Mouse (Mus musculus): Measurements from ENCODE around the gene Tpgs1. TPM values are rescaled to one million over a fixed set of nuclear protein-coding genes. Genes with fewer than 3 reads are reported as not detected.

Tpgs1 gene
- polyA plus RNA-seq, 1 experiment from 2014 or later, result 53.2 TPM

DNA sequence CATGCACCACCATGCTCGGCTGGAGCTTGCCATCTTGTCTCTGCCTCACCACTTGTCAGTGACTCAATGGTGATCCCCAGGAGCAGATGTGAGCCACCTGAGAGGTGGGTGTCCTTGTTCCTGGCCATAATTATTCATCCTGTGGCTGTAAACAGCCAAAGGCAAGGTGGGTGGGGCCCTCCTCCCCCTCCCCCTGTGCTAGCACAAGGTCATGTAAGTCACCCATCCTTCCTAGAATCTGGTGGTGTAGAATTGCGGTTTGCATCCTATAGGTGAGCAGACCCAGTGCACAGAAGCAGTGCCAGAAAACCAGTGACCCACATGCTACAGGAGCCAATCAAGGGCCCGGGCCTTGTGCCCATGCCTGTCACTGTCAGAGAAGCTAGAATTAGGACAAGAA, 3.9 kb downstream of the Tpgs1 start:
- no peaks in the 10 kb centered on the region for H3K9me3 ChIP-seq (replicated peaks; ENCODE audit: control insufficient read depth, low read length)
- H3K4me2 ChIP-seq (ENCODE audit: low read depth, low read length), result no peak overlapping the region
- 86% methylated on average over 3 of the region's 3 CpGs for WGBS
- peaks cover 13% of the 10 kb centered on the region for H3K4me1 ChIP-seq (ENCODE audit: control insufficient read depth, insufficient read depth, low read length)
- H3K9ac ChIP-seq (ENCODE audit: low read length), result no peak overlapping the region
- ATAC-seq (ENCODE audit: insufficient read depth, low FRiP score), result no peak
- H3K4me3 ChIP-seq (replicated peaks; ENCODE audit: low read length), result no peak overlapping the region
- H3K36me3 ChIP-seq (ENCODE audit: control insufficient read depth, insufficient read depth, low read length), result no peaks in the 10 kb centered on the region
- no peak overlapping the region for H3K27ac ChIP-seq (ENCODE audit: low read length)
- H3K27me3 ChIP-seq (ENCODE audit: control insufficient read depth, insufficient read depth, low read length), result no peaks in the 10 kb centered on the region

DNA sequence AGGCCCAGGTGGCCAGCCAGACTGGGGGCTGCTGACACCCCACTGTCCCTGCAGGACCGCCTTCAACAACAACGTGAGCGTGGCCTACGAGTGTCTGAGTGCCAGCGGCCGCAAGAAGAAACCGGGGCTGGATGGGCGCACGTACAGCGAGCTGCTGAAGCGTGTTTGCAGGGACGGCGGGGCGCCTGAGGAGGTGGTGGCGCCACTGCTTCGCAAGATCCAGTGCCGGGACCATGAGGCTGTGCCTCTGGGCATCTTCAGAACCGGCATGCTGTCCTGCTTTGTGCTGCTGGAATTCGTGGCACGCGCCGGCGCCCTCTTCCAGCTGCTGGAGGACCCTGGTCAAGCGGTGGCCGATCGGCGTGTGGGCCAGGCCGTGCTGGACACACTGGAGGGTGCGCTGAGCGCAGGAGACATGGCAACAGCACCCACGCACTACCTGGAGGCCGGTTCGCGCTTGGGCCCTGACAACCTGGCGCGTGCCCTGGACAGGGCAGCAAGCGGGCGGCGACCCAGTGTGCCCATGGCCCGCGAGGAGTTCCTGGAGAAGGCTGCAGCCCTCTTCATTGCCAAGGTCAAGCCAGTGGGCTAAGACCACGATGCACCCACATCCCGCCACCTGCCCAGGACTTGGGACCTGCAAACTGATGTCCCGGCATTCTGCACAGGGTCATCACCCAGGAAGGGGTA, 6.3 kb downstream of the Tpgs1 start:
- Histone ChIP-seq H3K27me3 (ENCODE audit: control insufficient read depth, insufficient read depth, low read length) (no peaks in the 10 kb centered on the region), H3K9me3 (replicated peaks; ENCODE audit: control insufficient read depth, low read length) (no peaks in the 10 kb centered on the region), H3K27ac (ENCODE audit: low read length) (no peak overlapping the region), H3K4me2 (ENCODE audit: low read depth, low read length) (no peak overlapping the region), H3K4me1 (ENCODE audit: control insufficient read depth, insufficient read depth, low read length) (peaks cover 6% of the 10 kb centered on the region), H3K4me3 (replicated peaks; ENCODE audit: low read length) (no peak overlapping the region), H3K9ac (ENCODE audit: low read length) (no peak overlapping the region), H3K36me3 (ENCODE audit: control insufficient read depth, insufficient read depth, low read length) (no peaks in the 10 kb centered on the region)
- no peak for ATAC-seq (ENCODE audit: insufficient read depth, low FRiP score)
- 59% methylated on average over 44 of the region's 44 CpGs for WGBS

DNA sequence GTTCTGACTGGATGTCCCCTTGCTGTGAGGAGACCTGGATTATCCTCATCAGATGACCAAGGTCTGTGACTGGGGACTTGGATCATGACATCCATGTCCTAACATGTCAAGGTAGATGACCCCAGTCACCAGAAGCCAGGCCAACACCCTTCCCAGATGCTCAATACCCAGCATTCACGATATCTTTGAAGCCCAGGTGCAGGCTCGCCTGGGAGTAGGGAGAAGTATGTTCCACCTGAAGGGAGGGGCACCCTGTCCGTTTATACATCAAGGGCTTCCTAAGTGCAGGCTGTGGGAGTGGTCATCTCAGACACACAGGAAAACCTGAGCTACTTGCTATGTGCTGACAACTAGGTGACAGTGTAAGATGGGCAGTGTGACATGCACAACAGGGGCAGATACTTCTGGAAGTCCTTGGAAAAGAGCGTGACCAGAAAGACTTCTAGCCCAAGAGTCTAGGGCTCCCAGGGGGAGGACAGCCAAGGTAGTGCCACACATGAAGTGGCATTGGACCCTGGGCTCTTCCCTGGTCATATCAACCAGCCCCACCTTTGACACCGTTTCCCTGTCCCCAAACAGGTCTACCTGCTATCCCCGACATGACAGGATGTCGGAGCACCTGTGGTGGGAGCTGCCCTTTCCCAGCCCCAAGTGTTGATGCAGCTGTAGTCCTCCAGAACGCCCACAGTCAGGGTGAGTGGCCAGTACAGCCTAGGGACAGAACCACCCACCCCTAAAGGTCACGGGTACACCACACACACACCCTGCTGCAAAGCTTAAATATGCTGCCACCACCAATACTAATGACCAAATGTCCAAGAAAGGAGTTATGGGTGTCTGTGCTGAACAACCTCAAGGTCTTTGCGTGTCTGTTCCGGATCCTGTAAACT, 11.7 kb downstream of the Tpgs1 start:
- peak overlapping the region; percentile 70 for H3K4me2 ChIP-seq (ENCODE audit: low read depth, low read length)
- H3K27me3 ChIP-seq (ENCODE audit: control insufficient read depth, insufficient read depth, low read length), result no peaks in the 10 kb centered on the region
- 0 out of 2 replicates have a peak, but pooled peaks cover 3% of the 10 kb centered on the region for H3K36me3 ChIP-seq (ENCODE audit: control insufficient read depth, insufficient read depth, low read length)
- no peaks in the 10 kb centered on the region for H3K9me3 ChIP-seq (replicated peaks; ENCODE audit: control insufficient read depth, low read length)
- H3K9ac ChIP-seq (ENCODE audit: low read length), result peak overlapping the region; percentile 70
- peaks cover 19% of the 10 kb centered on the region for H3K4me1 ChIP-seq (ENCODE audit: control insufficient read depth, insufficient read depth, low read length)
- 22% methylated on average over 11 of the region's 11 CpGs for WGBS
- peak overlapping the region; percentile 90 for H3K27ac ChIP-seq (ENCODE audit: low read length)
- peak; percentile 8 for ATAC-seq (ENCODE audit: insufficient read depth, low FRiP score)
- peak overlapping the region; percentile 89 for H3K4me3 ChIP-seq (replicated peaks; ENCODE audit: low read length)

DNA sequence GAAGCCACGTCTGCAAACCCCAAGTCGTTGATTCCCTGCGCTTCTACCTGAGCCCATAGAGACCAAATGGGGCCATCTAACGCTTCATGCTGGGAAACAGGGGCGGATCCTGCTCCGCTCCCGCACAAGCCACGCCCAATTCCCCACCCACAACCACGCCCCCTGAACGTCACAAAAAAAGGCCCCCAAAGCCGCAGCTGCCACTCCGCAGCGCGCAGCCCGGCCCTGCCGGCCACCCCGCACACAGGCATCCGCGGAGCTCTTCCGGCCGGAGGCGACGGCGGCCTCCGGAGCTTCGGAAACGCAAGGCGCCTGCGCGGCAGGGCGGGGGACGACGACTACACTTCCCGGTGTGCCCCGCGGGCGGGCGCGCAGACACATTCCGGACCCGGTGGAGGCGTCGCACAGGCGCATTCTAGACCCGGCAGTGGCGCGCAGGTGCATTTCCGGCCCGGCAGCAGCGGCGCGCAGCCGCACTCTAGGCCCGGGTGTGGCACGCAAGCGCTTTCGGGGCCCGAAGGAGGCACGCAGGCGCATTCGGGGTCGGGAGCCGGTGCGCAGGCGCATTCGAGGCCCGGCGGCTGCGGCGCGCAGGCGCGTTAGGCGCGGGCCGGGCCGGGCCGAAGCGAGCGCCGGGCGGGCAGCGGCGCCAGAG, 12.5 kb downstream of the Tpgs1 start, which contains the start of gene Cdc34:
Gene Cdc34, plus strand, starts transcription at position 605 of the 655 bp plus-strand sequence.
- H3K9ac ChIP-seq (ENCODE audit: low read length), result peak within 1 kb of the TSS; percentile 87

DNA sequence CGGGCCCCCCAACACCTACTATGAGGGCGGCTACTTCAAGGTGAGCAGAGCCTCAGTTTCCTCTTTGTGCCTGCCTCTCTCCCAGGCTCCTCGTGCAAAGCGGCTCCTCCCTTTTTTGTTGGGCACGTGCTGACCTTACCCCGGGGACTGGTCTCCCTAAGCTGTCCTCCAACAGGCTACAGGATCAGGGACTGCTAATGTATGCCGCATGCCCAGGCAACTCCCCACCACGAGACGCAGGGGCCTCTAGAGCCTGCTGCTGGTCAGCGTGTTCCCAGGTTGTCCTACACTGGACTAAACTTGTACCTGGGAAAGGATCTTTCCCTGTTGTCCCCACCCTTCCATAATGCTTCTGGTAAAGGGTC, 13.4 kb downstream of the Tpgs1 start:
- Histone ChIP-seq H3K27ac (ENCODE audit: low read length) (peak overlapping the region; percentile 76), H3K9ac (ENCODE audit: low read length) (peak overlapping the region; percentile 87), H3K4me2 (ENCODE audit: low read depth, low read length) (peak overlapping the region; percentile 84), H3K4me1 (ENCODE audit: control insufficient read depth, insufficient read depth, low read length) (peaks cover 19% of the 10 kb centered on the region), H3K4me3 (replicated peaks; ENCODE audit: low read length) (peak overlapping the region; percentile 89), H3K36me3 (ENCODE audit: control insufficient read depth, insufficient read depth, low read length) (peaks cover 9% of the 10 kb centered on the region; the same call in 1 of the 2 replicates), H3K27me3 (ENCODE audit: control insufficient read depth, insufficient read depth, low read length) (no peaks in the 10 kb centered on the region), H3K9me3 (replicated peaks; ENCODE audit: control insufficient read depth, low read length) (no peaks in the 10 kb centered on the region)
- ATAC-seq (ENCODE audit: insufficient read depth, low FRiP score), result no peak
- WGBS, result 0% methylated on average over 10 of the region's 10 CpGs

More for the DNA sequence above, 12.5 kb downstream of the Tpgs1 start, which contains the start of gene Cdc34:
- Histone ChIP-seq H3K4me3 (replicated peaks; ENCODE audit: low read length) (peak within 1 kb of the TSS; percentile 89), H3K27me3 (ENCODE audit: control insufficient read depth, insufficient read depth, low read length) (no peaks in the 10 kb centered on the region), H3K27ac (ENCODE audit: low read length) (peak within 1 kb of the TSS; percentile 90), H3K4me1 (ENCODE audit: control insufficient read depth, insufficient read depth, low read length) (peaks cover 19% of the 10 kb centered on the region), H3K9me3 (replicated peaks; ENCODE audit: control insufficient read depth, low read length) (no peaks in the 10 kb centered on the region), H3K4me2 (ENCODE audit: low read depth, low read length) (peak within 1 kb of the TSS; percentile 84), H3K36me3 (ENCODE audit: control insufficient read depth, insufficient read depth, low read length) (peaks cover 6% of the 10 kb centered on the region; the same call in 1 of the 2 replicates)
- ATAC-seq (ENCODE audit: insufficient read depth, low FRiP score), result peak; percentile 96
- under 1% methylated on average over 84 of the region's 84 CpGs for WGBS

DNA sequence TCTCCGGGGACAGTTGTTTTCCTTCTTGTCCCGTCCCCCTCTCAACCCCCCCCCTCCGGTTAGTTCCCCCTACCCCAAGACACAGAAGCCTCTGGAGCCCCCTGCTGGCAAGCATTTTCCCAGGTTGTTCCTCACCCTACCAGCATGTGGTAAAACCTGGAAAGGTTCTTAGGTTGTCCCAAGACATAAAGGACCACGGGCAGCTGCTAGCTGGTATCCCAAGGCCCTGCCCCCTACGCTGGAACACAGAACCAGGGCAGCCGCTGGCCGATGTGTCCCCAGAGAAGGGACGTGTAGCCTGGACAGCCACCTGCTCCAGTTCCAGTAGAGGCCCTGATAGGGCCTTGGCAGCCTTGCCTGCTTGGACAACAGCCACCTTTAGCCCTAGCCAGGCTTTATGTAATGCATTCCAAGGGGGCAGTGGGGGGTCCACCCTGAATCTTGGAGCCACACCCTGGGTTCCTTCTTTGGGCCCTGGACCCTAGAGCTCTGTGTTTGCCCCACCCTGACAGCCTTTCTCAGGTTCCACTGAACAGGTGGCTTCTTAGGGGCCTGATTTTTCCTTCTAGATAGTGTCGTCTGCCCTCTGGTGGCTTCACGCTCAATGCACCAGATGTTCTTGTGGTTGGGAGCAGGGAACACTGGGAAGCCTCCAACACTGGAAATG, 13.9 kb downstream of the Tpgs1 start:
- Histone ChIP-seq H3K9ac (ENCODE audit: low read length) (peak overlapping the region; percentile 87), H3K27me3 (ENCODE audit: control insufficient read depth, insufficient read depth, low read length) (no peaks in the 10 kb centered on the region), H3K4me1 (ENCODE audit: control insufficient read depth, insufficient read depth, low read length) (peaks cover 19% of the 10 kb centered on the region), H3K36me3 (ENCODE audit: control insufficient read depth, insufficient read depth, low read length) (peaks cover 12% of the 10 kb centered on the region; the same call in 1 of the 2 replicates), H3K27ac (ENCODE audit: low read length) (peak overlapping the region; percentile 76), H3K9me3 (replicated peaks; ENCODE audit: control insufficient read depth, low read length) (no peaks in the 10 kb centered on the region), H3K4me2 (ENCODE audit: low read depth, low read length) (peak overlapping the region; percentile 84), H3K4me3 (replicated peaks; ENCODE audit: low read length) (peak overlapping the region; percentile 89)
- 2% methylated on average over 10 of the region's 10 CpGs for WGBS
- ATAC-seq (ENCODE audit: insufficient read depth, low FRiP score), result no peak

DNA sequence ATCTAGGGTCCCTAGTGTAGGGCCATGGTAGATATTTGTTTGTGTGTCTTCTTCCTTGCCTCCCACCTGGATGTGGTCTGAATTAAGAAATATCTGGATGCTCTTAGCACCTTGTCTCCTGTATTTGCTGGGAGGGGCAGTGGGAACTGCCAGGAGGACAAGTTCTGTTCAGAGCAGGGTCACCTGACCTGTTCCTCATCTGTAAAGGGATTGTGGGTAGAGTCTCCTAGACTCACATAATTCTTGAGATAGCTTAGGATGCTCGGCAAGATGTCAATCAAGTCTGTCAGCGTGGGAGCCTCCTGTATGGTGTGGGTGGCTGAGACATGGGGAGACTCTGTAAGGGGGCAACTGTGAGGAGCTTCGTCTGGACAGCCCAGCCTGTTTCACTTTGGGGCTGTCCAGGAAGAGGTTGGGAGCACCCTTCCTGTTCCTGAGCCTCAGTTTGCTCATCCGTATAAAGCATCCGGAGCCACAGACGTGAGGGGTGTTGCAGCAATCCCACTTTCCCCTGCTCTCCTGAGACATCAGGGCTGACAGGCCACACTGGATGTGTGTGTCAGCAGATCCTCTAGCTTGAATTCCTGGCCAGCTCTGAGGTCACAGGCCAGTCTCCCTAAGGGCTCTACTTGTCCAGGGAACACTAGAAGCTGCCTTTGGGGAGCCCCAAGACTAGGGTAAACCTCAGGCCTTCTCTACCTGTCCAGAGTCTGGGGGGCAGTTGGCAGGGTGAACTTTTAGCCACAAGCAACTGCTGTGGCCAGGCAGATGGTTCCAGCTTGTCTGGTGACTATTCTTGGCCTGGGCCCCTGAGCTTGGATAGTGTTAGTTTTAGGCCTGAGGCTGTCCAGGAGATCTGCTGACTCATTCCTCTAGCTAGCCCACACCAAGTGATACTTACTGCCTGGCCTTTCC, 14.8 kb downstream of the Tpgs1 start:
- H3K36me3 ChIP-seq (ENCODE audit: control insufficient read depth, insufficient read depth, low read length), result peaks cover 19% of the 10 kb centered on the region
- H3K4me1 ChIP-seq (ENCODE audit: control insufficient read depth, insufficient read depth, low read length), result peaks cover 19% of the 10 kb centered on the region
- ATAC-seq (ENCODE audit: insufficient read depth, low FRiP score), result no peak
- WGBS, result 82% methylated on average over 6 of the region's 6 CpGs
- H3K27ac ChIP-seq (ENCODE audit: low read length), result no peak overlapping the region
- H3K4me3 ChIP-seq (replicated peaks; ENCODE audit: low read length), result peak overlapping the region; percentile 89
- no peaks in the 10 kb centered on the region for H3K9me3 ChIP-seq (replicated peaks; ENCODE audit: control insufficient read depth, low read length)
- H3K4me2 ChIP-seq (ENCODE audit: low read depth, low read length), result peak overlapping the region; percentile 84
- H3K9ac ChIP-seq (ENCODE audit: low read length), result peak overlapping the region; percentile 87
- H3K27me3 ChIP-seq (ENCODE audit: control insufficient read depth, insufficient read depth, low read length), result no peaks in the 10 kb centered on the region

Measured in stomach, embryonic 16.5 days (tissue).